Mouse (Mus musculus) heart, embryonic 14.5 days (tissue): ENCODE measurements at regions not wholly inside any gene's neighbourhood (a gene's known extent, or its start where the extent isn't known, plus 50 kb on each side); places are given as distances from the start of the nearest gene placed in this dataset.

Source experiments
- ATAC-seq: fragments of 200-750 bp; cut with Nextera tagmentation; 2 replicates; pipeline ENCODE4 v1.8.0; 2017; ENCODE audit warnings: low read depth, moderate TSS enrichment; ENCODE audit not compliant: insufficient number of reproducible peaks, insufficient read depth, low FRiP score
- H3K27ac ChIP-seq, 2 experiments: fragments of 200-500 bp in 1 of 2; fragments of 300-500 bp in 1 of 2; sonication (generic) in 1 of 2; replicated peaks in 1 of 2; 2 replicates each; pipeline ENCODE4 v1.5.1; 2012 to 2014; ENCODE audit warnings: low read depth in 2 of 2, low read length in 2 of 2, control low read depth in 1 of 2, mild to moderate bottlenecking in 1 of 2, mixed read lengths in 1 of 2; ENCODE audit not compliant: control insufficient read depth in 1 of 2, insufficient read depth in 1 of 2
- H3K27me3 ChIP-seq: fragments of 300-500 bp; sonication (generic); 2 replicates; pipeline ENCODE4 v1.6.1; 2014; ENCODE audit warnings: mild to moderate bottlenecking, low read length, control low read depth; ENCODE audit not compliant: control insufficient read depth, insufficient read depth
- H3K36me3 ChIP-seq: fragments of 300-500 bp; sonication (generic); 2 replicates; pipeline ENCODE4 v1.6.1; 2014; ENCODE audit warnings: mild to moderate bottlenecking, control low read depth, low read length, mixed read lengths; ENCODE audit not compliant: control insufficient read depth, insufficient read depth
- H3K4me1 ChIP-seq, 2 experiments: fragments of 200-500 bp in 1 of 2; fragments of 300-500 bp in 1 of 2; sonication (generic) in 1 of 2; 2 replicates each; pipeline ENCODE4 v1.6.1; 2012 to 2014; ENCODE audit warnings: low read length in 2 of 2, control low read depth in 1 of 2, mixed read lengths in 1 of 2; ENCODE audit not compliant: control insufficient read depth in 2 of 2, insufficient read depth in 2 of 2
- H3K4me2 ChIP-seq: fragments of 300-500 bp; sonication (generic); 2 replicates; pipeline ENCODE4 v1.6.1; 2014; ENCODE audit warnings: mild to moderate bottlenecking, low read length
- H3K4me3 ChIP-seq, 2 experiments: fragments of 200-500 bp in 1 of 2; fragments of 300-500 bp in 1 of 2; sonication (generic) in 1 of 2; 2 replicates each; pipeline ENCODE4 v1.5.1; 2012 to 2014; ENCODE audit warnings: low read length in 2 of 2, mild to moderate bottlenecking in 2 of 2, control low read depth in 1 of 2, low read depth in 1 of 2, moderate library complexity in 1 of 2; ENCODE audit not compliant: control insufficient read depth in 1 of 2, insufficient read depth in 1 of 2
- H3K9ac ChIP-seq: fragments of 300-500 bp; sonication (generic); 2 replicates; pipeline ENCODE4 v1.6.1; 2014; ENCODE audit warnings: mild to moderate bottlenecking, low read length
- H3K9me3 ChIP-seq: fragments of 300-500 bp; sonication (generic); 2 replicates; pipeline ENCODE4 v1.6.1; 2016; ENCODE audit warnings: low read length, control low read depth; ENCODE audit not compliant: control insufficient read depth
- WGBS: fragments of 180-500 bp; shearing (Covaris S2); extraction: QIAGEN DNeasy Blood & Tissue Kit; methylation state at CpG from one replicate; pipeline ENCODE4 v1.1.7; 2014; 5-methylcytosine and 5-hydroxymethylcytosine counted together

DNA sequence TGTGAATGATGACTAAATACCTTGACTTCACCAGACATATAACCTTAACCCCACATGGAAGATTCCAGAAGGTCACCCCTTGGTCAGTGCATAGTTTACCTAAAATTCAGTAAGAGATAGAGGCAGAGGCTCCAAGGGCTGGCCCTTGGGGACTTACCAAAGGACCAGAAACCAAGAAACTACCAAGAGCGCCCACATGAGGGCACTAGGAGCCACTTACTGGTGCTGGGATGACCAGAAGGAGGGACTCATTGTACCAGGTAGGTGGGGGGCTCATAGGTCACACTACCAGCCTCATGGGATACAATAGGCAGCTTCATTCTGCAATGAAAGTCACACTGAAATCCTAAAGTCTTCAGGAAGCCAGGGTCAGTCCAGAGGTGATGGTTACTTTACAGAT lies 201.4 kb upstream of the Fam19a5 start:
- no peaks in the 10 kb centered on the region for H3K4me1 ChIP-seq
- no peak overlapping the region for H3K27ac ChIP-seq
- H3K4me2 ChIP-seq: no peak overlapping the region
- ATAC-seq: no peak
- H3K36me3 ChIP-seq: no peaks in the 10 kb centered on the region
- 65% methylated on average over 1 of the region's 1 CpGs for whole genome bisulfite sequencing
- H3K4me3 ChIP-seq: no peak overlapping the region
- H3K9ac ChIP-seq: no peak overlapping the region
- no peaks in the 10 kb centered on the region for H3K9me3 ChIP-seq
- H3K27me3 ChIP-seq: no peaks in the 10 kb centered on the region

DNA sequence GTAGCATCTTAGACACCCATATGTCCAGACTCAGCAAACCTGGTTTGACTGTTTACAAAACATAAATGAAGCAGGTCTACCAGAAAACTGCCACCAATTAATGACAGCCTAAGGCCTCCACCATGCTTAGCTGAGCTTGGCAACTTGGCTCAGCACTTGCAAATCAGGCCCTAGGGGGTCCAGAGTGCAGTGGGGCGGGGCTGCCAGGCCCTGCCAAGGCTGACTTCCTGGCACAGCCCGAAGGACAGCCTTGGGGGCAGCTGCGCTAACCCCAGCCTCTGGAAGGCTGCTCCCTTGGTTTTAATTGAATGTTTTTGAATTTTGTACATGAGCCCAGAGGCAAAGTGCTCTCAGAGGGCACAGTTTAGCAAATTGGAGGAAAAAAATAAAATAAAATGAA lies 198.3 kb upstream of the Fam19a5 start:
- Histone ChIP-seq H3K4me2 (no peak overlapping the region), H3K4me1 (no peaks in the 10 kb centered on the region), H3K9ac (no peak overlapping the region), H3K4me3 (no peak overlapping the region), H3K27me3 (no peaks in the 10 kb centered on the region), H3K9me3 (no peaks in the 10 kb centered on the region), H3K36me3 (no peaks in the 10 kb centered on the region), H3K27ac (no peak overlapping the region)
- 48% methylated on average over 3 of the region's 3 CpGs for WGBS
- no peak for ATAC-seq

DNA sequence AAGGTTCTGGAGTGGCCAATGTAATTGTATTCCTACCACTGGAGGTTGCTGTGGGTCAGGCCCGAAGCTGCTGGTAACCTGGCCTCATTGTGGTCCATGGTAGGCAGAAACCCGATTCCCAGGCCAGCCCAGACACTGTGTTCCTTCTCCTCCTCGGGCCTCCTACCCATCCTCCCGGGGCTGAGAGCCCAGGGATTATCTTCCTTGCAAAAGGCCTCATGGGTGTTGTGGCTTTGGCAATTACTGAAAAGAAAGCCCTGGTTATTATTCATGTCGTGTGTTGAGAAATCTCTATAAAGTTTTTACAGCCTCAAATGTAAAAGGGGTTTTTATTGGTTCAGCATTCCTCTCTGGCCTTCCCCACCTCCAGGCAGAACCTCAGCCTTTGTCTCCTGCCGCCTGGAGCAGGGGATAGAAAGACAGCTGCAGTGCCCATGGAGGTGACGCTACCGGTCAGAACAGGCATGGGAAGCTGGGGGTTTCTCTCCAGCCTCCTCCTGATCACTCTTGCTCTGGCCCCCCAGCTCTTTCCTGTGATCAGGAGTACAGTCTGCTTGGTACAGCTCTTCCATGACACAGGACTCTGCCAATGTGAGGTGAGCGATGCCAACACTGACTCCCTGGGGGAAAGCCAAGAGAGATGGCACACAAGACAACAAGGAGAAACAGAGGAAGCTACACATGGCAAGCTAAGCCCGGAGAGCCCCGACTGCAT lies 194.4 kb upstream of the Fam19a5 start:
- 69% methylated on average over 11 of the region's 11 CpGs for WGBS

DNA sequence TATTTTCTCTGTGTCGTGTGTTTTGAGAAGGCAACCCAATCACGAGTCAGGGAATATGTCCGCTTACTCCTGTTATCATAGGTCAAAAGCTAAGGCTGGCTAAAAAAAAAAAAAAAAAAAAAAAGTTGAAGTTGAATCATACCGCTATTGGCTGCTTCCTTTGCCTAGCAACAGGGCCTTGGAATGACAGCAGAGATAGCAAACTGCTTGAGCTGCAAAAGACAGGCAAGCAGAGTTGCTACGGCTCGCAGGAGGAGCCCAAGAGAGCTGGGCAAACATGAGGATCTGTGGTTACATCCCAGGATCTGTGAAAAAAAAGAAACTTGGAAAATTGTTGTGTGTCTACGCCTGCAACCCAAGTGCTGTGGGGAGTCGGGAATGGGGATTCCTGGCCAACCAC lies 191.3 kb upstream of the Fam19a5 start:
- Histone ChIP-seq H3K9me3 (no peaks in the 10 kb centered on the region), H3K4me3 (no peak overlapping the region), H3K4me2 (no peak overlapping the region), H3K27ac (no peak overlapping the region), H3K27me3 (no peaks in the 10 kb centered on the region), H3K36me3 (no peaks in the 10 kb centered on the region), H3K4me1 (no peaks in the 10 kb centered on the region), H3K9ac (no peak overlapping the region)
- ATAC-seq: no peak
- WGBS: 50% methylated on average over 8 of the region's 8 CpGs

More for the DNA sequence above, 194.4 kb upstream of the Fam19a5 start:
- no peak overlapping the region for H3K9ac ChIP-seq
- no peak for ATAC-seq
- H3K27me3 ChIP-seq: no peaks in the 10 kb centered on the region
- no peaks in the 10 kb centered on the region for H3K9me3 ChIP-seq
- no peaks in the 10 kb centered on the region for H3K4me1 ChIP-seq
- H3K4me2 ChIP-seq: no peak overlapping the region
- no peak overlapping the region for H3K4me3 ChIP-seq
- H3K27ac ChIP-seq: no peak overlapping the region
- H3K36me3 ChIP-seq: no peaks in the 10 kb centered on the region

- no peaks in the 10 kb centered on the region for H3K9me3 ChIP-seq
- no peak overlapping the region for H3K4me3 ChIP-seq
- 81% methylated on average over 11 of the region's 11 CpGs for WGBS
- ATAC-seq: no peak
- H3K9ac ChIP-seq: no peak overlapping the region
- no peak overlapping the region for H3K4me2 ChIP-seq
- no peaks in the 10 kb centered on the region for H3K27me3 ChIP-seq
- no peaks in the 10 kb centered on the region for H3K4me1 ChIP-seq
- no peak overlapping the region for H3K27ac ChIP-seq
- H3K36me3 ChIP-seq: no peaks in the 10 kb centered on the region
Measured at GRCm38 (mm10) chr15:87353886-87354285, 190.2 kb upstream of the Fam19a5 start.

DNA sequence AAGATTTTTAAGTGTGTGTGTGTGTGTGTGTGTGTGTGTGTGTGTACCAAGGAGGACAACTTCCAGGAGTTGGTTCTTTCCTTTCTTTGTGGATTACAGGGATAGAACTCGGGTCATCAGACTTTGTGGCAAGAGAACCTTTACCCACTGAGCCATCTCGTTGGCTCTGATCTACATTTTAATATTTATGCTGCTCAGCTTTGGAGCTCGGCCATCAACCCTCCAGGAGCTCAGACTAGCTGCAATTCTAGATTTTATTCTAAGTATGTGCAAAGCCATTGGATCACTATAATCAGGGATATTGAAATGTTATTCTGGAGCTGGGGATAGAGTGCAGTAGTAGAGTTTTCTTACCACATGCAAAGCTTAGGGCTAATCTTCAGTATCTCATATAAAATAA lies 183.6 kb upstream of the Fam19a5 start:
- Histone ChIP-seq H3K4me1 (no peaks in the 10 kb centered on the region), H3K4me2 (no peak overlapping the region), H3K9me3 (no peaks in the 10 kb centered on the region), H3K36me3 (no peaks in the 10 kb centered on the region), H3K9ac (no peak overlapping the region), H3K4me3 (no peak overlapping the region), H3K27ac (no peak overlapping the region), H3K27me3 (no peaks in the 10 kb centered on the region)
- WGBS: 63% methylated on average over 3 of the region's 3 CpGs
- no peak for ATAC-seq

DNA sequence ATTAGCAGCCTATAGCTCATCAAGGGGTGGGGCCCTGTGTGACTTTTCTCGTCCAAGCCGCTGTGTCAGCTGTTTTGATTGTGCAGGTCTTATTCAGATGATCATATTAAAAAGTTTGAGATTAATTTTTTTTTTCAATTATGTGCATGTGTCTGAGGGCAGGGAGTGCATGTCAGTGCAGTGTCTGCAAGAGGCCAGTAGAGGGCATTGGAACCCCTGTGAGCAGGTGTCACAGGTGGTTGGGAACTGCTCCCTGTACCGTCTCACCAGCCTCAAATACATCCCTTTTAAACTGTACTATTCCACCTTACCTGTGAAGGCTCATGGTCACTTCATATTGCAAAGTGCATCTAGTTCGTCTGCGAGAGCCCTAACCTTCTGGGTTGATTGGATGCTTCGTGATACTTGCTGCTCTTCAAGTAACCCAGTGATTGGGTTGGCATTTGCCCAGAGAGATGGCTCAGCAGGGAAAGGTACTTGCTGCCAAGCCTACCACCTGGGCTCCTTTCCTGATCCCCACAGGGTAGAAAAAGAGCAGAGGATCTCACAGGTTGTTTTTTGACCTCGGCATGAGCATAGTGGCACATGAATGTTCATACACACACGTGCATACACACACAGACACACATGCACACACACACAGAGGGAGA lies 178.3 kb upstream of the Fam19a5 start:
- Histone ChIP-seq H3K36me3 (no peaks in the 10 kb centered on the region), H3K4me2 (no peak overlapping the region), H3K9me3 (no peaks in the 10 kb centered on the region), H3K4me1 (no peaks in the 10 kb centered on the region), H3K27me3 (no peaks in the 10 kb centered on the region), H3K27ac (no peak overlapping the region), H3K9ac (no peak overlapping the region), H3K4me3 (no peak overlapping the region)
- WGBS: 44% methylated on average over 8 of the region's 8 CpGs
- no peak for ATAC-seq

- Histone ChIP-seq H3K4me2 (no peak overlapping the region), H3K36me3 (no peaks in the 10 kb centered on the region), H3K9me3 (0 out of 2 replicates have a peak, but pooled peaks cover 3% of the 10 kb centered on the region), H3K4me3 (no peak overlapping the region), H3K27ac (no peak overlapping the region), H3K4me1 (no peaks in the 10 kb centered on the region), H3K27me3 (no peaks in the 10 kb centered on the region), H3K9ac (no peak overlapping the region)
- WGBS: 40% methylated on average over 5 of the region's 5 CpGs
- ATAC-seq: no peak
Measured at GRCm38 (mm10) chr15:87367381-87367780, 176.7 kb upstream of the Fam19a5 start.
